Mouse (Mus musculus) MEL (cell line): ENCODE measurements around the gene Cwc25. TPM values are rescaled to one million over a fixed set of nuclear protein-coding genes. Genes with fewer than 3 reads are reported as not detected.

Experiments used
- DNase-seq: peaks from one replicate; pipeline ENCODE4 v3.0.0; 2011; ENCODE audit warnings: low read depth, low spot score
- H3K27ac ChIP-seq: 2 replicates; pipeline ENCODE4 v1.5.1; 2012; ENCODE audit warnings: low read depth, mild to moderate bottlenecking, control low read depth, low read length, moderate library complexity; ENCODE audit not compliant: control insufficient read depth
- H3K27me3 ChIP-seq, 2 experiments: fragments of 150-350 bp in 1 of 2; sonication (generic) in 1 of 2; 2 replicates each; pipeline ENCODE4 v1.6.1; 2012; ENCODE audit warnings: low read length in 2 of 2, mild to moderate bottlenecking in 2 of 2, improper control_type of control experiment in 1 of 2, moderate library complexity in 1 of 2; ENCODE audit not compliant: insufficient read depth in 2 of 2, control insufficient read depth in 1 of 2
- H3K36me3 ChIP-seq, 2 experiments: 2 replicates each; pipeline ENCODE4 v1.6.1; 2012 to 2014; ENCODE audit warnings: low read length in 2 of 2, improper control_type of control experiment in 1 of 2, inconsistent platforms in 1 of 2, mild to moderate bottlenecking in 1 of 2; ENCODE audit not compliant: insufficient read depth in 2 of 2, control insufficient read depth in 1 of 2
- H3K4me1 ChIP-seq, 2 experiments: fragments of 150-350 bp in 1 of 2; sonication (generic) in 1 of 2; 2 replicates each; pipeline ENCODE4 v1.6.1; 2012; ENCODE audit warnings: low read length in 2 of 2, improper control_type of control experiment in 1 of 2, mild to moderate bottlenecking in 1 of 2; ENCODE audit not compliant: insufficient read depth in 2 of 2, control insufficient read depth in 1 of 2
- H3K4me3 ChIP-seq, 2 experiments: fragments of 150-350 bp in 1 of 2; sonication (generic) in 1 of 2; 2 replicates each; pipeline ENCODE4 v1.5.1; 2012; ENCODE audit warnings: low read depth in 2 of 2, low read length in 2 of 2, mild to moderate bottlenecking in 2 of 2, moderate library complexity in 2 of 2, control low read depth in 1 of 2, improper control_type of control experiment in 1 of 2; ENCODE audit not compliant: control insufficient read depth in 1 of 2, insufficient read depth in 1 of 2
- H3K79me2 ChIP-seq: 2 replicates; pipeline ENCODE4 v1.6.1; 2012; ENCODE audit warnings: mild to moderate bottlenecking, low read length, moderate library complexity; ENCODE audit not compliant: control insufficient read depth, poor library complexity, insufficient read depth
- H3K9ac ChIP-seq: 2 replicates; pipeline ENCODE4 v1.6.1; 2012; ENCODE audit warnings: low read depth, mild to moderate bottlenecking, control low read depth, low read length, moderate library complexity; ENCODE audit not compliant: control insufficient read depth, poor library complexity, severe bottlenecking
- H3K9me3 ChIP-seq: fragments of 150-350 bp; sonication (generic); replicated peaks from 2 replicates; pipeline ENCODE4 v1.6.1; 2012; ENCODE audit warnings: mild to moderate bottlenecking, low read length, improper control_type of control experiment, moderate library complexity; ENCODE audit not compliant: insufficient read depth
- BHLHE40 ChIP-seq: IDR thresholded peaks from 2 replicates; pipeline ENCODE4 v1.6.1; 2012; ENCODE audit warnings: low read depth, mild to moderate bottlenecking, inconsistent platforms, low read length, improper control_type of control experiment, borderline replicate concordance
- CHD2 ChIP-seq: IDR thresholded peaks from 2 replicates; pipeline ENCODE4 v1.6.1; 2011; ENCODE audit warnings: low read length, improper control_type of control experiment
- E2F4 ChIP-seq: IDR thresholded peaks from 2 replicates; pipeline ENCODE4 v1.6.1; 2011; ENCODE audit warnings: low read depth, low read length, improper control_type of control experiment, borderline replicate concordance
- ELF1 ChIP-seq: IDR thresholded peaks from 2 replicates; pipeline ENCODE4 v1.6.1; 2014; ENCODE audit warnings: low read depth, mild to moderate bottlenecking, inconsistent platforms, low read length, improper control_type of control experiment, moderate library complexity
- ETS1 ChIP-seq: IDR thresholded peaks from 2 replicates; pipeline ENCODE4 v1.6.1; 2012; ENCODE audit warnings: low read depth, mild to moderate bottlenecking, inconsistent platforms, low read length, improper control_type of control experiment, moderate library complexity
- GATA1 ChIP-seq: IDR thresholded peaks from 2 replicates; pipeline ENCODE4 v1.6.1; 2011; ENCODE audit warnings: low read depth, low read length, improper control_type of control experiment
- HCFC1 ChIP-seq: IDR thresholded peaks from 2 replicates; pipeline ENCODE4 v1.6.1; 2012; ENCODE audit warnings: low read depth, mild to moderate bottlenecking, inconsistent platforms, low read length, improper control_type of control experiment, moderate library complexity
- MAZ ChIP-seq: IDR thresholded peaks from 2 replicates; pipeline ENCODE4 v1.6.1; 2012; ENCODE audit warnings: low read depth, mild to moderate bottlenecking, inconsistent platforms, low read length, improper control_type of control experiment
- MEF2A ChIP-seq: IDR thresholded peaks from 2 replicates; pipeline ENCODE4 v1.6.1; 2014; ENCODE audit warnings: low read depth, mild to moderate bottlenecking, inconsistent platforms, low read length, improper control_type of control experiment; ENCODE audit not compliant: poor library complexity, insufficient replicate concordance, severe bottlenecking; ENCODE audit errors: extremely low read depth
- MXI1 ChIP-seq: IDR thresholded peaks from 2 replicates; pipeline ENCODE4 v1.6.1; 2011; ENCODE audit warnings: mild to moderate bottlenecking, low read depth, low read length, improper control_type of control experiment
- MYB ChIP-seq: IDR thresholded peaks from 2 replicates; pipeline ENCODE4 v1.6.1; 2011; ENCODE audit warnings: mild to moderate bottlenecking, low read depth, low read length, improper control_type of control experiment
- MYC ChIP-seq: IDR thresholded peaks from 2 replicates; pipeline ENCODE4 v1.6.1; 2011; ENCODE audit warnings: low read depth, mild to moderate bottlenecking, low read length, improper control_type of control experiment, moderate library complexity
- POLR2A ChIP-seq, 2 experiments: IDR thresholded peaks; 2 replicates each; pipeline ENCODE4 v1.6.1; 2011 to 2012; ENCODE audit warnings: low read length in 2 of 2, mild to moderate bottlenecking in 2 of 2, control low read depth in 1 of 2, improper control_type of control experiment in 1 of 2, low read depth in 1 of 2, moderate library complexity in 1 of 2; ENCODE audit not compliant: control insufficient read depth in 1 of 2, insufficient read depth in 1 of 2, poor library complexity in 1 of 2
- POLR2AphosphoS2 ChIP-seq: IDR thresholded peaks from 2 replicates; pipeline ENCODE4 v1.6.1; 2011; ENCODE audit warnings: low read length, improper control_type of control experiment
- SIN3A ChIP-seq: IDR thresholded peaks from 2 replicates; pipeline ENCODE4 v1.6.1; 2012; ENCODE audit warnings: low read length, improper control_type of control experiment, inconsistent platforms
- TCF12 ChIP-seq: IDR thresholded peaks from 2 replicates; pipeline ENCODE4 v1.6.1; 2014; ENCODE audit warnings: low read depth, mild to moderate bottlenecking, inconsistent platforms, low read length, improper control_type of control experiment, moderate library complexity
- UBTF ChIP-seq: IDR thresholded peaks from 2 replicates; pipeline ENCODE4 v1.6.1; 2012; ENCODE audit warnings: low read depth, mild to moderate bottlenecking, inconsistent platforms, low read length, improper control_type of control experiment, moderate library complexity, borderline replicate concordance; ENCODE audit not compliant: insufficient read depth
- USF1 ChIP-seq: IDR thresholded peaks from 2 replicates; pipeline ENCODE4 v1.6.1; 2014; ENCODE audit warnings: low read depth, mild to moderate bottlenecking, inconsistent platforms, low read length, improper control_type of control experiment, moderate library complexity
- USF2 ChIP-seq, 2 experiments: IDR thresholded peaks; 2 replicates each; pipeline ENCODE4 v1.6.1; 2011 to 2012; ENCODE audit warnings: improper control_type of control experiment in 2 of 2, low read length in 2 of 2, borderline replicate concordance in 1 of 2, inconsistent platforms in 1 of 2, low read depth in 1 of 2, mild to moderate bottlenecking in 1 of 2; ENCODE audit not compliant: insufficient read depth in 1 of 2
- polyA plus RNA-seq, 2 experiments: library from polyadenylated mRNA; stranded (reverse) in 1 of 2; unstranded in 1 of 2; fragments of >175 nt in 1 of 2; fragments of >200 nt in 1 of 2; gene quantifications; 2 replicates each; pipeline versions ENCODE4 v1.2.1 to v1.2.4; 2012; ENCODE audit warnings: low replicate concordance in 2 of 2, low read depth in 1 of 2; ENCODE audit not compliant: insufficient read length in 2 of 2, insufficient read depth in 1 of 2, missing spikeins in 1 of 2
- total RNA-seq: library from RNA; depleted of rRNA; stranded (reverse); fragments of 300-350 nt; gene quantifications from 2 replicates; pipeline ENCODE4 v1.2.3, GENCODE M21; 2012

Gene Cwc25
- total and polyA plus RNA-seq, 3 experiments = 16.7 to 20.8 TPM; not detected in 1

GRCm38 (mm10) chr11:97716021-97716420 lies 50.3 kb downstream of the Cwc25 start:
- no peaks in the 10 kb centered on the region for H3K9me3 ChIP-seq
- H3K4me3 ChIP-seq = no peak overlapping the region
- no peak for TF ChIP-seq POLR2A (IDR thresholded peaks at IDR 0.05; ENCODE audit: control insufficient read depth in 1 of 2, insufficient read depth in 1 of 2, low read depth in 1 of 2, low read length in 2 of 2, poor library complexity in 1 of 2)
- TF ChIP-seq ETS1 = no peak
- TF ChIP-seq USF2 (IDR thresholded peaks at IDR 0.05; ENCODE audit: borderline replicate concordance in 1 of 2, insufficient read depth in 1 of 2, low read depth in 1 of 2, low read length in 2 of 2) = no peak
- TF ChIP-seq ELF1 = no peak
- no peak for TF ChIP-seq GATA1
- TF ChIP-seq USF1 = no peak
- TF ChIP-seq MXI1 = no peak
- TF ChIP-seq TCF12 = no peak
- TF ChIP-seq CHD2 = no peak
- no peak for TF ChIP-seq UBTF
- no peak for TF ChIP-seq HCFC1
- TF ChIP-seq POLR2AphosphoS2 = no peak
- TF ChIP-seq MYC = no peak
- no peak for TF ChIP-seq MAZ
- TF ChIP-seq E2F4 = no peak
- no peak for TF ChIP-seq MYB
- TF ChIP-seq MEF2A = no peak
- H3K27me3 ChIP-seq = no peaks in the 10 kb centered on the region
- H3K79me2 ChIP-seq = no peaks in the 10 kb centered on the region
- peaks cover 3 to 5% of the 10 kb centered on the region in 2 experiments; a peak in 3 of 4 replicates for H3K36me3 ChIP-seq
- H3K4me1 ChIP-seq = peaks cover 0 to 3% of the 10 kb centered on the region in 2 experiments; a peak in 2 of 4 replicates
- DNase-seq = no peak
- no peak overlapping the region for H3K9ac ChIP-seq
- no peak overlapping the region for H3K27ac ChIP-seq

GRCm38 (mm10) chr11:97714784-97715760 lies 51.3 kb downstream of the Cwc25 start:
- no peaks in the 10 kb centered on the region for H3K79me2 ChIP-seq
- TF ChIP-seq MXI1 (0 out of 2 replicates have a peak, but pooled peaks have one; percentile 12), TCF12 (no peak), SIN3A (no peak), POLR2A (IDR thresholded peaks at IDR 0.05; ENCODE audit: control insufficient read depth in 1 of 2, insufficient read depth in 1 of 2, low read depth in 1 of 2, low read length in 2 of 2, poor library complexity in 1 of 2) (no peak), MEF2A (no peak), BHLHE40 (no peak), MYC (0 out of 2 replicates have a peak, but pooled peaks have one; percentile 7)
- TF ChIP-seq, all 39 proteins: peak for 2
- peaks cover 3 to 5% of the 10 kb centered on the region in 2 experiments; a peak in 3 of 4 replicates for H3K36me3 ChIP-seq
- no peaks in the 10 kb centered on the region for H3K27me3 ChIP-seq
- H3K27ac ChIP-seq = no peak overlapping the region
- no peak for DNase-seq
- no peaks in the 10 kb centered on the region for H3K9me3 ChIP-seq
- H3K9ac ChIP-seq = no peak overlapping the region
- H3K4me3 ChIP-seq = no peak overlapping the region
- H3K4me1 ChIP-seq = peaks cover 0 to 3% of the 10 kb centered on the region in 2 experiments; a peak in 2 of 4 replicates
